Mouse (Mus musculus) intestine, embryonic 14.5 days (tissue): ENCODE data around the gene Frmd4a. TPM values are rescaled to one million over a fixed set of nuclear protein-coding genes. Genes with fewer than 3 reads are reported as not detected.

Experiments used
- ATAC-seq: fragments of 200-750 bp; cut with Nextera tagmentation; replicated peaks from 2 replicates; pipeline ENCODE4 v1.8.0; 2017; ENCODE audit warnings: low read depth, moderate number of reproducible peaks, moderate TSS enrichment, moderate library complexity; ENCODE audit not compliant: low FRiP score, low TSS enrichment
- DNase-seq: peaks from one replicate; pipeline ENCODE4 v3.0.0-alpha.2; 2018; ENCODE audit warnings: low spot score
- H3K27ac ChIP-seq: fragments of 300-500 bp; sonication (generic); 2 replicates; pipeline ENCODE4 v1.5.1; 2014; ENCODE audit warnings: low read depth, mild to moderate bottlenecking, control low read depth
- H3K27me3 ChIP-seq: fragments of 300-500 bp; sonication (generic); replicated peaks from 2 replicates; pipeline ENCODE4 v1.6.1; 2014; ENCODE audit warnings: low read length, control low read depth; ENCODE audit not compliant: control insufficient read depth, insufficient read depth
- H3K36me3 ChIP-seq: fragments of 300-500 bp; sonication (generic); 2 replicates; pipeline ENCODE4 v1.6.1; 2014; ENCODE audit warnings: low read length, control low read depth; ENCODE audit not compliant: control insufficient read depth, insufficient read depth
- H3K4me1 ChIP-seq: fragments of 300-500 bp; sonication (generic); replicated peaks from 2 replicates; pipeline ENCODE4 v1.6.1; 2014; ENCODE audit warnings: low read length, control low read depth, mixed read lengths; ENCODE audit not compliant: control insufficient read depth, insufficient read depth
- H3K4me2 ChIP-seq: fragments of 300-500 bp; sonication (generic); 2 replicates; pipeline ENCODE4 v1.6.1; 2014; ENCODE audit warnings: low read length
- H3K4me3 ChIP-seq: fragments of 300-500 bp; sonication (generic); 2 replicates; pipeline ENCODE4 v1.5.1; 2014; ENCODE audit warnings: low read depth, low read length, control low read depth, mixed read lengths
- H3K9ac ChIP-seq: fragments of 300-500 bp; sonication (generic); 2 replicates; pipeline ENCODE4 v1.6.1; 2014; ENCODE audit warnings: mild to moderate bottlenecking, low read length
- H3K9me3 ChIP-seq: fragments of 300-500 bp; sonication (generic); 2 replicates; pipeline ENCODE4 v1.6.1; 2016; ENCODE audit warnings: low read length, control low read depth; ENCODE audit not compliant: control insufficient read depth
- WGBS: fragments of 180-500 bp; shearing (Covaris S2); extraction: QIAGEN DNeasy Blood & Tissue Kit; methylation state at CpG from one replicate; pipeline ENCODE4 v1.1.7; 2014; 5-methylcytosine and 5-hydroxymethylcytosine counted together
- polyA plus RNA-seq: library from polyadenylated mRNA; unstranded; fragments of >200 nt; fragmentation: Nextera tagmentation; extraction: Ambion mirVana; gene quantifications from 2 replicates; pipeline ENCODE4 v1.2.1, GENCODE M21; 2014

Gene Frmd4a
- polyA plus RNA-seq, 1 experiment from 2014 or later: 28.8 TPM

GRCm38 (mm10) chr2:4167131-4167530, 149.6 kb downstream of the Frmd4a start:
- no peak overlapping the region for H3K4me2 ChIP-seq
- no peak overlapping the region for H3K9ac ChIP-seq
- 83% methylated on average over 6 of the region's 6 CpGs for WGBS
- ATAC-seq (no peak), DNase-seq (no peak)
- no peaks in the 10 kb centered on the region for H3K27me3 ChIP-seq
- no peaks in the 10 kb centered on the region for H3K36me3 ChIP-seq
- no peaks in the 10 kb centered on the region for H3K4me1 ChIP-seq
- no peak overlapping the region for H3K27ac ChIP-seq
- H3K4me3 ChIP-seq: no peak overlapping the region
- no peaks in the 10 kb centered on the region for H3K9me3 ChIP-seq

- no peak overlapping the region for H3K9ac ChIP-seq
- no peak overlapping the region for H3K27ac ChIP-seq
- ATAC-seq: no peak
- WGBS: 89% methylated on average over 10 of the region's 10 CpGs
- H3K4me3 ChIP-seq: no peak overlapping the region
- no peak overlapping the region for H3K4me2 ChIP-seq
- H3K4me1 ChIP-seq: no peaks in the 10 kb centered on the region
- no peaks in the 10 kb centered on the region for H3K27me3 ChIP-seq
- H3K9me3 ChIP-seq: no peaks in the 10 kb centered on the region
- no peak for DNase-seq
- H3K36me3 ChIP-seq: no peaks in the 10 kb centered on the region
Observed at GRCm38 (mm10) chr2:4169726-4170125, 152.2 kb downstream of the Frmd4a start.

- Histone ChIP-seq H3K27me3 (no peaks in the 10 kb centered on the region), H3K4me2 (no peak overlapping the region), H3K36me3 (no peaks in the 10 kb centered on the region), H3K9me3 (no peaks in the 10 kb centered on the region), H3K27ac (no peak overlapping the region), H3K4me3 (no peak overlapping the region), H3K4me1 (no peaks in the 10 kb centered on the region), H3K9ac (no peak overlapping the region)
- DNase-seq (no peak), ATAC-seq (no peak)
- WGBS: 74% methylated on average over 4 of the region's 4 CpGs
Observed at GRCm38 (mm10) chr2:4170189-4170588, 152.7 kb downstream of the Frmd4a start.

- Histone ChIP-seq H3K4me3 (no peak overlapping the region), H3K9ac (no peak overlapping the region), H3K36me3 (no peaks in the 10 kb centered on the region), H3K4me1 (no peaks in the 10 kb centered on the region), H3K27ac (no peak overlapping the region), H3K9me3 (no peaks in the 10 kb centered on the region), H3K4me2 (no peak overlapping the region), H3K27me3 (no peaks in the 10 kb centered on the region)
- WGBS: 80% methylated on average over 8 of the region's 8 CpGs
- ATAC-seq (no peak), DNase-seq (no peak)
Observed at GRCm38 (mm10) chr2:4184991-4185390, 167.5 kb downstream of the Frmd4a start.

DNA sequence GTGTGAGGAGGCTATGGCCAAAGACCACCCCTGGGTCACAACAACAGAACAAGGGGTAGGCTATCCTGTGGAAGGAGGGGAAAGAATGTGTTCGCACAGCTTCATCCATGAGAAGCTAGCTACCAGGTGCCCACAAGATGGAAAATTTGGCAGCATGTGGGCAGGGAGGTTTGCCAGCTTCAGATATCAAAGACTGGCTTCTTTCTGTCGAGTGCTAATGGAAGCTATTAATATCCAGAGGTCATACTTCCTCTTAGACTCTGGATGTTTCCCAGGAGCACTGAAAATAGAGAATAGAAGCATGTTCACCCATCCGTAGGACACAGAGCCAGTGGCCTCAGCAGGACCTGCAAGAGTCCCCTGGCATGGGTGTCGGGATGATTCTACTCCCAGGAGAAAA, 170.0 kb downstream of the Frmd4a start:
- H3K9ac ChIP-seq: no peak overlapping the region
- no peaks in the 10 kb centered on the region for H3K36me3 ChIP-seq
- ATAC-seq (no peak), DNase-seq (no peak)
- H3K27ac ChIP-seq: no peak overlapping the region
- H3K9me3 ChIP-seq: no peaks in the 10 kb centered on the region; the same call in 1 of the 2 replicates
- H3K4me3 ChIP-seq: no peak overlapping the region
- no peaks in the 10 kb centered on the region for H3K27me3 ChIP-seq
- H3K4me2 ChIP-seq: no peak overlapping the region
- WGBS: 52% methylated on average over 4 of the region's 4 CpGs
- H3K4me1 ChIP-seq: no peaks in the 10 kb centered on the region

- Histone ChIP-seq H3K27me3 (no peaks in the 10 kb centered on the region), H3K9ac (no peak overlapping the region), H3K4me1 (no peaks in the 10 kb centered on the region), H3K4me2 (no peak overlapping the region), H3K9me3 (no peaks in the 10 kb centered on the region; the same call in 1 of the 2 replicates), H3K27ac (no peak overlapping the region), H3K36me3 (no peaks in the 10 kb centered on the region), H3K4me3 (no peak overlapping the region)
- no peak for DNase-seq
- WGBS: 36% methylated on average over 3 of the region's 3 CpGs
- no peak for ATAC-seq
Observed at GRCm38 (mm10) chr2:4188303-4188702, 170.8 kb downstream of the Frmd4a start.

DNA sequence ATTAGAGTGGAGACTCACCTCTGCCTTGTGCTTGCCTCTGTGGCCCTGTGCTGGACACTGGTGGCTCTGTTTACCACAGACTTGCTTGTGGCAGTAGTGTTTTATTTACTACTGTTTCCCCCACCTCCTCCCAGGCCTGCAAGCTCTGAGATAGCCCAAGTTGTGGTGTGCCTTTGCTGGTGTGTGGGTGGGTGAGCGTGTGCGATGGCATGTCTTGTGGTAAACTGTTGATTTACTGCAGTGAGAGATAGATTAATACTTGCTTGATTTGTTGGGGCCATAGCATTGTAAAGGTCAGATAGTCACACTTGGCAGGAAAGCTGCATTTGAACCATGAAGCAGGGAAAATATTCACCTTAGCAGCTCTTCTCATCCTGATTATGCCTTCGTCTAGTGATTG, 172.8 kb downstream of the Frmd4a start:
- WGBS: 83% methylated on average over 3 of the region's 3 CpGs
- Histone ChIP-seq H3K4me1 (no peaks in the 10 kb centered on the region), H3K4me3 (no peak overlapping the region), H3K27me3 (no peaks in the 10 kb centered on the region), H3K36me3 (no peaks in the 10 kb centered on the region), H3K4me2 (no peak overlapping the region), H3K27ac (no peak overlapping the region), H3K9ac (no peak overlapping the region), H3K9me3 (no peaks in the 10 kb centered on the region; the same call in 1 of the 2 replicates)
- DNase-seq: no peak
- no peak for ATAC-seq

- no peak for ATAC-seq
- Histone ChIP-seq H3K27me3 (no peaks in the 10 kb centered on the region), H3K9ac (no peak overlapping the region), H3K9me3 (no peaks in the 10 kb centered on the region; the same call in 1 of the 2 replicates), H3K4me1 (no peaks in the 10 kb centered on the region), H3K36me3 (no peaks in the 10 kb centered on the region), H3K4me3 (no peak overlapping the region), H3K27ac (no peak overlapping the region), H3K4me2 (no peak overlapping the region)
- 59% methylated on average over 5 of the region's 5 CpGs for WGBS
- no peak for DNase-seq
Observed at GRCm38 (mm10) chr2:4190995-4191394, 173.5 kb downstream of the Frmd4a start.

GRCm38 (mm10) chr2:4193206-4193605, 175.7 kb downstream of the Frmd4a start:
- Histone ChIP-seq H3K9ac (no peak overlapping the region), H3K9me3 (no peaks in the 10 kb centered on the region; the same call in 1 of the 2 replicates), H3K4me3 (no peak overlapping the region), H3K27ac (no peak overlapping the region), H3K4me1 (no peaks in the 10 kb centered on the region), H3K27me3 (no peaks in the 10 kb centered on the region), H3K4me2 (no peak overlapping the region), H3K36me3 (no peaks in the 10 kb centered on the region)
- DNase-seq (no peak), ATAC-seq (no peak)
